Comparison of ENCODE assay signal across 15 mouse cellular contexts in the genomic region with DNA sequence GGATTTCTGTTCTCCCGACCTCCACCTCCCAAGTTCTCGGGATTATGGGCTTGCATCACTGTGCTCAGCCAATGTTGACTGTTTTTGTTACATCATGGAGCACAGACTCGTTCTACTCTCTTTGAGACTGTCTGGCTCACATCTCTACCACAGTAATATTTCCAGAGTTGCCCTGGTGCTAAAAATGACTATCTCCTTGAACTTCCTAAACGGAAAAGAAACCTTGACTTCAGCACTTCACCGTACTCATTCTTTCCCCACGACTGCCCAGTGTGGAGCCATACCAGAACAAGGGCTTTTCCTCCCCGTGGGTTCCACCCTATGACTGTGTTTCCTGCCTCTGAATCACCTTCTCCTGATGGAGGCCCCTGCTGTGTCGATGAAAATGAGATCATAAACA.
DNase-seq lines count a peak whose midpoint lies in the region; ATAC-seq and TF ChIP-seq lines count a peak whose summit lies in the region.
"Had no signal": no experiment of that assay in that cellular context is flagged by ENCODE, and none has a peak within 500 bp of the region (broad histone marks: within the 10 kb centered on the region; RNA-seq: fewer than 3 reads in every experiment).

No protein-coding gene starts in this region.

- DNase-seq in kidney, postnatal 0 days (ENCODE audit: low spot score): peak; percentile 14
- DNase-seq in kidney, adult 11 months: no peak
- peak; percentile 30 for DNase-seq in NIH3T3 (ENCODE audit: low read depth)
- peak; percentile 9 for DNase-seq in heart, postnatal 25 days (ENCODE audit: low spot score)
- DNase-seq in cerebellum, postnatal 25 days: no peak
- DNase-seq in cerebellum, adult 11 months: no peak
- DNase-seq: cerebellum, postnatal 36 days; forebrain, postnatal 0 days had no signal

- no peaks in the 10 kb centered on the region; the same call in 1 of the 2 replicates for H3K4me1 ChIP-seq in kidney, postnatal 0 days (replicated peaks; ENCODE audit: insufficient read depth, low read length)
- no peaks in the 10 kb centered on the region; the same call in 1 of the 2 replicates for H3K4me1 ChIP-seq in embryonic fibroblast, embryonic 13.5 days (ENCODE audit: control insufficient read depth, insufficient read depth, low read length)
- H3K4me1 ChIP-seq: embryonic facial prominence, embryonic 15.5 days; intestine, embryonic 15.5 days had no signal

- WGBS in kidney, postnatal 0 days: 58% methylated on average over 8 of the region's 8 CpGs

- intact Hi-C loops in heart, postnatal 25 days (cut with DNase I): loop anchor here (5.0 kb wide), 1 partner anchor 57 kb away; no protein-coding TSS in a partner anchor

- no peak overlapping the region for H3K27ac ChIP-seq in kidney, postnatal 0 days
- peak overlapping the region; percentile 65; the same call in 1 of the 2 replicates for H3K27ac ChIP-seq in embryonic fibroblast, embryonic 13.5 days (ENCODE audit: insufficient read depth, low read length)
- H3K27ac ChIP-seq: embryonic facial prominence, embryonic 15.5 days; intestine, embryonic 15.5 days; liver, embryonic 14.5 days; macrophage; neural tube, embryonic 13.5 days had no signal

- no peak for TF ChIP-seq POLR2A in embryonic fibroblast, embryonic 13.5 days (IDR thresholded peaks at IDR 0.05; ENCODE audit: low read depth, low read length)

- no peaks in the 10 kb centered on the region for H3K27me3 ChIP-seq in kidney, postnatal 0 days (ENCODE audit: insufficient read depth, low read length)
- H3K27me3 ChIP-seq: embryonic facial prominence, embryonic 15.5 days; intestine, embryonic 15.5 days; neural tube, embryonic 13.5 days had no signal

- no peaks in the 10 kb centered on the region for H3K36me3 ChIP-seq in kidney, postnatal 0 days (ENCODE audit: insufficient read depth, low read length)
- H3K36me3 ChIP-seq: embryonic facial prominence, embryonic 15.5 days; intestine, embryonic 15.5 days; neural tube, embryonic 13.5 days had no signal

- no peak for ATAC-seq in kidney, postnatal 0 days (replicated peaks; ENCODE audit: low FRiP score, low read depth)
- ATAC-seq: forebrain, postnatal 0 days; intestine, embryonic 15.5 days; midbrain, embryonic 16.5 days had no signal

- H3K4me2 ChIP-seq in kidney, postnatal 0 days (ENCODE audit: low read length): no peak overlapping the region
- H3K4me2 ChIP-seq: embryonic facial prominence, embryonic 15.5 days; intestine, embryonic 15.5 days; neural tube, embryonic 13.5 days had no signal

- H3K9me3 ChIP-seq in kidney, postnatal 0 days (replicated peaks; ENCODE audit: low read length): no peaks in the 10 kb centered on the region
- H3K9me3 ChIP-seq: embryonic facial prominence, embryonic 15.5 days; intestine, embryonic 15.5 days; neural tube, embryonic 13.5 days had no signal

- no peak overlapping the region for H3K4me3 ChIP-seq in kidney, postnatal 0 days (replicated peaks; ENCODE audit: low read depth, low read length)
- H3K4me3 ChIP-seq in embryonic fibroblast, embryonic 13.5 days (ENCODE audit: insufficient read depth, low read length): no peak overlapping the region
- H3K4me3 ChIP-seq: embryonic facial prominence, embryonic 15.5 days; intestine, embryonic 15.5 days; neural tube, embryonic 13.5 days had no signal

- H3K9ac ChIP-seq in kidney, postnatal 0 days (ENCODE audit: low read depth, low read length): no peak overlapping the region
- H3K9ac ChIP-seq: embryonic facial prominence, embryonic 15.5 days; forebrain, postnatal 0 days; intestine, embryonic 15.5 days; liver, embryonic 14.5 days; neural tube, embryonic 13.5 days had no signal

- no peak for TF ChIP-seq CTCF in kidney, postnatal 0 days (IDR thresholded peaks at IDR 0.05; ENCODE audit: low read depth)
- TF ChIP-seq CTCF in embryonic fibroblast, embryonic 13.5 days (IDR thresholded peaks at IDR 0.05; ENCODE audit: borderline replicate concordance, insufficient read depth, low read length): no peak

Comparison
In these comparisons a context has a peak if more than half of its experiments do, and no peak if none do; other contexts are left out.
1. DNase-seq: peak in kidney, postnatal 0 days (single experiment), NIH3T3 (single experiment) and heart, postnatal 25 days (single experiment); none in kidney, adult 11 months (single experiment), cerebellum, postnatal 25 days (0 of 2) and cerebellum, adult 11 months (single experiment).